Mouse (Mus musculus): ENCODE measurements around the gene Gaa.

The Gaa gene

DNA sequence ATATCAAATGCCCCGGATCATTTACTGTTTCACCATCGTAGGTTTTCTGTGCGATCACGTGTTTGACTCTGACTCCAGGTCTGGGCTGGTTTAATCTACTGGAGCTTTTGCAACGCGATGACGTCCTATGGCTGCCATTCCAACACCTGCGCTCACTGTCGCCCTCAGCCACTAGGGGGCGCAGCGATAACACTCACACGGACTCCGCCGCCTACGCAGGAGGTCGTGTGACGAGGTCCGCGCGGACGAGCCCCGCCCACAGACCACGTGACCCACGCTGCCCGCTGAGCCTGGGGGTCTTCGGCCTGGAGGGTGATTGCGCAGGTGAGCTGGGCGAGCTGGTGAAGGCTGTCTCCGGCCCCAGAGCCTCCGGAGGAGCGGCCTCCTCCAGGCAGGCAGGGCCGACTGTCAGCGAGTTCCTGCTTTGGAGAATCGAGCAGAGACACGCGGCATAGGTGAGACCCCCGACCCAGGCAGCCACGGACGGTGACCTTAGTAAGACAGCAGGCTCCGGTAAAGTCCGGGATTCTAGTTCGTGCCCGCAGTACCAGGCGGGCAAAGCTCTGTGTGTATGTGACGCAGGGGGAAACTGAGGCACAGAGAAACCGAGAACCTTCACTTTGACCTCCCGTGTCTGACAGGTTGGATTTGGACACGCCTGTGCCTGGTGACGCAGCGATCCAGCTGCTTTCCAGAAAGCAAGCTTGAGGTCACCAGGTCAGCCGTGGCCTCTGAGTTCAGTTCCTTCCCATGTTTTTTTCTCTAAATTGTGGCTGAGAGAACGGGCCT, at the start of gene Gaa:
Gaa (plus strand) TSS at position 120 of the 789 bp plus-strand sequence.
- TF ChIP-seq GATA4 (IDR thresholded peaks at IDR 0.05; ENCODE audit: insufficient replicate concordance, low read length), result peak; percentile 86; the same call in 1 of the 2 replicates

DNA sequence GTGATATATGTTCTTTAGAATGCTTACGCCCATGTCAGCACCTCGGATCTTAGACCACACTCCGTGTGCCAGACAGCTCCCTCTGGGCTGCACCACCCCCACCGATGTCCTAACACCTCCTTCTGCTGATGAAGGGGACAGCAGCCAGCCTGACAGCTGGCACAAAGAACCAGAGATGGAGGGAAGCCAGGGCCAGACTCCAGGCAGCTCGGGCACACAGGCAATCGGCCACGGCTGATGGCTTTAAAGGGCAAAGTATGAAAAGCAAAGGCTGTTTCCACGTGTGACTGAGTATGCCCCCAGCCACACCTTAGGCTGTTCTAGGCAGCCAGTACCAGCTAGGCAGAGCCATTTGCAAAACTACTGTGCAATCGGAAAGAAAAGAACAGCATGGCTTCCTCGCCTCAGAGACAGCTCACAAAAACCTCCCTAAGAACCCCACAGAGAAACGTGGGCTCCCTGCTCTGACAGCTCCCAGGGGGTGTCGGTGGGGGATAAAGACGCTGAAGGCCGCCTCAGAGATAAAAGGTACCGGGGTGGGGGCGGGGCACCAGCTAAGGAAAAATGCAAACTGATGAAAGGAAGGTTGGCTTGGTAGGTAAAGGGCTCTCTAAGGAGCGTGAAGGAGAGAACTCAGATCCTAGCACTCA, 47.7 kb upstream of the Gaa start:
- no peak; the same call in 1 of the 2 replicates for TF ChIP-seq GATA4 (IDR thresholded peaks at IDR 0.05; ENCODE audit: insufficient replicate concordance, low read length)

DNA sequence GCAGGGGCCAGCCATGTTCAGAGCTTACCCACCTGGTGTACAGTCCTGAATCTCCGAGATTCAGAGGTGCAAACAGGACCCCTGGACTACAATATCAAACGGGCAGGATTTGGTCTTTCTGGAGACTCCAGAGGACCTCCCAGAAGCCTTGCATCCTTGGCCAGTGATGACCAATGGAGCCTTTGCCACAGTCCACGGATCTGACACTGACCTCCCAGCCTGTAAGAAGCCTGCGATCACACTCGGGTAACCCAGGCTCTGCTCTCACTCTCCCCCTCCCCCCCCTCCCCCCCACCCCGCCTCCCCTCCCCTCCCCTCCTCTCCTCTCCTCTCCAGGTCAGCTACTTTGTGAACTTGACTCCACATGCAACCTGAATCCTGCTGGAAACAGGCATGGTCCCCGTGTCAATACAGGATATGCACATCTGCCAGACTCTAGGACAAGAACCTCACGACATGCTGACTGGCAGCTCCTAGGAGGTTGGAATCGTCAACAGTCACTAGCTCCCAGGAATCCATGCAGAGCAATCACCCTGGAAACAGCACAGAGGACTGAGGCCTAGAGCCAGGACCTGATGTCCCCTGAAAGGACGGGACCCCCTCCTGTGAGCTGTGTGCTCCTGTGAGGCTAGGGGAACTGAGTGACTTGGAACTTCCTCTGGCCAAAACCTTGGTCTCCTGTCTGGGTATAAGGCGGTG, 45.7 kb upstream of the Gaa start:
- no peak for TF ChIP-seq GATA4 (IDR thresholded peaks at IDR 0.05; ENCODE audit: insufficient replicate concordance, low read length)

DNA sequence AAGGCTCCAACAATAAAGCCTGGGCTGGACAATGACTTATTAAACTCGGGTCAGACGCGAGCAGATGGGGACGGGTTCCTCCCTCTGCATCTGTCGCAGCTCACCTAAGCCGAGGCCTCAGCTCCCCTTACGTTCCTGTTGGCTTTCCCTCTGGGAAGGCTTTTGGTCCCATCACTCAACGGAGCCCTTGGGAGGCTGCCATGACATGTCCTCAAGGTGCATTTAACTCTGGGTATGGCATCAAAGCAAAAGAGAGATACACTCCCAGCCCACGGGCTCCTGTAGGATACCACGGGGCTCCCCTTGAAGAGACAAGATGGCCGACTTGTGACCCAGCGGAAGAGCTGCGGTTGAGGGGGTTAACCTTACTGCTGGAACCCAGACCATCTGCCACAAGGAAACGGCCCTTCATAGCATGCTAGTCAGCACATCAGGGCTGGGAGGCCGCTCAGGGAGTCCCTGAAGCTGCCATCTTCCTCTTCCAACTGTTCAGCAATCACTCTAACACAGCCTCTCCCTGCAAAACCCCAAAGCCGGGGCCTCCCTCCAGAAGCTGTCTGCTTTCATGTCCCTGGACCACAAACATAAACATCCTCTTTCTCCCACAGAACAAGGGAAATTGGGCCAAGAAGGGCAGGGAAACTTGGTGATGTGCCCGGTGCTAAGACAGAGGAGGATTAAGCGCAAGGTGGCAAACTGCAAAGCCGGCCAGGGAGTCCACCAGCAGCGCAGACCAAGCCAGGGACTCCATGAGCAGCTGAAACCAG, 44.4 kb upstream of the Gaa start:
- no peak for TF ChIP-seq GATA4 (IDR thresholded peaks at IDR 0.05; ENCODE audit: insufficient replicate concordance, low read length)

DNA sequence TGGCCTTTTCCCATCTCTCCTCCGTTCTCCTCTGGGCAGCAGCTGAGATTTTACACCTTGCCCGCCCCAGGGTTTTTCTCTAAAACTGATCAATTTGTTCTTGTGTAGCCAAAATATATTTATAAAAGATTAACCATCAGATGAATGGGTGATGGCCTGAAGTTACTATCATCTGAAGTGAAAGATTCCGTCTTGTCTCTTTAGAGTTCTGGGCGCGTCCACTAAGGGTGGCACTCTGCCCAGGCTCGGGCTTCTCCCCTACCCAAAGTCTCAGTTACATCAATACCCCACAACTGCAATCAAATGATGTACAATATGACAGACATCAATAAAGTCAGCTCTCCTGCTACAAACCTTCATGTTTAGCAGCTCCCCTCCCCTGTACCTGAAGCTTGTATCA, 42.8 kb upstream of the Gaa start:
- no peak for TF ChIP-seq GATA4 (IDR thresholded peaks at IDR 0.05; ENCODE audit: insufficient replicate concordance, low read length)

DNA sequence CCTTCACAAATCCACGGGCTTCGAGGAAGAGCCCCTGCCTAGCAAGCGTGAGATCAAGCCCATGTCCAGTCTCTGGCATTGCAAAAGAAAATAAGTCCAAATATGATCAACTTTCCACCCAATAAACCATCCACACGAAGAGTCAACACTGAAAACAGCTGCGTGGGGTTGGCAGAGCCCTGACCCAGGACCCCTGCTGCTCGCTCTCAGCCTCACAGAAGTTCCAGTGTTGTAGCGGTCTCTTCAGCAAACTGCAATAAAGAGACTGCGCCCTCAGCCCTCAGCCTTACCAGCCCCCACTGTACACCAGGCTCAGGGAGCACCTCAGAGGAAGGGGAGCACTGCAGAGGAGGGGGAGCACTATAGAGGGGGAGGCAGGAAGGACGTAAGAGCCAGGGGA, 42.1 kb upstream of the Gaa start:
- TF ChIP-seq GATA4 (IDR thresholded peaks at IDR 0.05; ENCODE audit: insufficient replicate concordance, low read length), result no peak

DNA sequence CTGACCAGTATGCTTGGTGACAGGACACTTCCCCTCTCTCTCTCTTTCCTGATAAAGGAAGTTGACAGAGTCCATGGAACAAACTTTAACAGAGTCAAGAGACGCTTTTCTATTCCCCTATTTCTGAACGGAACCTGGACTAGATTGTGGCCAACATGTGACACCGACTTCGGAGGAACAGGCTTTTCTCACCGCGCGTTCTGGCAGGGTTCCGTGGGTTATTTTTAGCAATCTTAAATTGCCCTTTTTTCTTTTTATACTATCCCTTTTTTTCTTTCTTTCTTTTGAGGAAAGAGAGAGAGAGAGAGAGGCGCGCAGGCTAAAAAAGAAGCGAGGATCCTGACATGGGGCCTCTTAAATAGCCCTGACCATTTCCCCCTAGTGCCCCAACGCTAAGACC, 40.1 kb upstream of the Gaa start:
- no peak for TF ChIP-seq GATA4 (IDR thresholded peaks at IDR 0.05; ENCODE audit: insufficient replicate concordance, low read length)

DNA sequence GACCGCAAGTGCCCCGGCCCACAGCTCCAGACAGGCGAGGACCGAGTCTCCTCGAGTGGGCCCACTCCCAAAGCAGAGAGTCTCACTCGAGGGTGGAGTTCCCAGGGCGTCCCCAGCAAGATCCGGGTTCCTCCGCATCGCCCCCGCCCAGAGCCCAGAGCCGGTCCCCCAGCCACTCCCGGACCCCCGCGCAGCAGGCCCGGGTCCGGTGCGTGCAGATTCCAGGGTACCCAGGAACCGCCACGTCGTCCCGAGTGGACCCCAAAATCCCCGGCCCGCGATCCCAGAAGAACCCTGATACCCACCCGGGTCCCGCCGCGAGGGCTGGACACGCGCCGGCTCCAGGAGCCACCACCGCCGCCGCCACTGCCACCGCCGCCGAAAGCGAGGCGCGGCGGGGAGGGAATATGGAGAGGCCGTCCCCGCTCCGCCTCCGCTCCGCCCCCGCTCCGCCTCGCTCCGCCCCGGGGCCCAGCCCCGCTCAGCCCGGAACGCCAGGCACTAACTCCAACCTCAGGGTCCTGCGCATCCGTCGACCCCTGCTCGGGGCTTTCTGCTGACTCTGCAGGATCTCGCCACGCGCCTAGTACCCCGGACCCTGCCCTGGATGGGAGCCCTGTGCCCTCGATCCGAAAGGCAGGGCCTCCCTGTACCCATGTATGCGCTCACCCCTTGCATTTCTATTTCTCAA, 39.5 kb upstream of the Gaa start, which contains the start of the genes Tbc1d16 and Ccdc40:
Tbc1d16 (minus strand) TSS at position 409 of the 691 bp plus-strand sequence.
Ccdc40 (plus strand) TSS at position 482 of the 691 bp plus-strand sequence.
- TF ChIP-seq GATA4 (IDR thresholded peaks at IDR 0.05; ENCODE audit: insufficient replicate concordance, low read length), result no peak

DNA sequence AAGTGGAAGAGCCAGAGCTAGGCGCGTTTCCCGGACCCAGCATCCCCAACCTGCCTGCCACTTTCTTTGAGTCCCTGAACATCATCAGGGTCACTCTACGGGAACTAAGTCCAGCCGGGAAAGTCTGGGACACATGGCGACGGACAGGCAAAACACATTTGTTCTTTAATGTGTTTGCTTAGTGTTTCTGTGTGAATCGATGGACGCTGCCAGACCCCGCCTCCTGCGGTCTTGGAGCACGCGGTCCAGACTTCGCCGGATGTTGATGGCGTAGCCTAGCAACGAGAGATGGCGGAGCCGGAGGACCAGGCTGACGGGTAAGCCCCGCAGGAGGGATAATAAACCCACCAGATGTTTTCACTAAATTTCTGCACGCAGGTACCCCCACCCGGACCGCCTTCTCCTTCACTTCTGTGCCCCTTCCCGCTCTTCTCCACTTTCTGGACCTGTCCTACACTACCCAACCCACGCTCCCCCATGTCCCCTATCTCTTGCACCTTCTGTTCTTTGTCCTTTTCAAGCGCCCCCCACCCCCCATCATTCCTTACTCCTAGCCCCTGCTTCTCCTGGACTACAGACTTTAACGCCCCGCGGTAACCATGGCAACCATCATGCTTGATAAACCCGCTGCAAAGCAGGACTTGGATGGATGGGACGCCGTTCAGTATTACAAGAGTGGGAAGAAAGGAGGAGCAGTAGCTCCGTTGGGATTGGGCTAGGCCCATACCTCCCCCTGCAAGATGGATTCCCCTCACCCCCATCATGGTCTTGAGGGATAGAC, 38.7 kb upstream of the Gaa start:
- TF ChIP-seq GATA4 (IDR thresholded peaks at IDR 0.05; ENCODE audit: insufficient replicate concordance, low read length), result no peak

DNA sequence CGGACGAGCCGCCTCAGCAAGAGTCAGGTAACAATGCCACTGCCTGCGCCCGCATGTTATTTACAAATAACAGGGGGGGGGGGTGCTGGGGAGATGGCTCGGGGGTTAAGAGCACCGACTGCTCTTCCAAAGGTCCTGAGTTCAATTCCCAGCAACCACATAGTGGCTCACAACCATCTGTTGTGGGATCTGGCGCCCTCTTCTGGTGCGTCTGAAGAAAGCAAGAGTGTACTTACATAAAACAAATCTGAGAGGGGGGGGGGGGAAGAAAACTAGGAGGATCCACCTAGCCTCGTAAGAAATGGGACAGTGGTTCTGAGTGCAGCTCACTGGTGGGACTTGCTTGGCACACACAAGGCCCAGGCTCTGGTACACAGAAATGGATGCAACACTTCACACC, 32.9 kb upstream of the Gaa start:
- no peak for TF ChIP-seq GATA4 (IDR thresholded peaks at IDR 0.05; ENCODE audit: insufficient replicate concordance, low read length)

DNA sequence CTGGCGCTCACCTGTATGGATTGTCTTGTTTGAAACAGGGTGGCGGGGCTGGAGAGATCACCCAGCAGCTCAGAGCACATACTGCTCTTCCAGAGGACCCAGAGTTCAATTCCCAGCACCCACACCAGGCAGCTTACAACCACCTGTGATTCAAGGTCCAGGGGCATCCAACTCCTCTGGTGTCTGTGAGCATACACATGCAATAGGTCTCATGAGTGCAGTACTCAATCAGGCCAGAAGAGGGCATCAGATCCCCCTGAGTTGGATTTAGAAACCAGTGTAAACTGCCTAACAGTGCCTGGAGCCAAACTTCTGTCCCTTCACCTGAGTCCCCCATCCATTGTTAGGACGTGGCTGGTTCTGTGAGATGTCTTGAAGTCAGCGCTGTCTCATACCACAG, 32.1 kb upstream of the Gaa start:
- no peak for TF ChIP-seq GATA4 (IDR thresholded peaks at IDR 0.05; ENCODE audit: insufficient replicate concordance, low read length)

DNA sequence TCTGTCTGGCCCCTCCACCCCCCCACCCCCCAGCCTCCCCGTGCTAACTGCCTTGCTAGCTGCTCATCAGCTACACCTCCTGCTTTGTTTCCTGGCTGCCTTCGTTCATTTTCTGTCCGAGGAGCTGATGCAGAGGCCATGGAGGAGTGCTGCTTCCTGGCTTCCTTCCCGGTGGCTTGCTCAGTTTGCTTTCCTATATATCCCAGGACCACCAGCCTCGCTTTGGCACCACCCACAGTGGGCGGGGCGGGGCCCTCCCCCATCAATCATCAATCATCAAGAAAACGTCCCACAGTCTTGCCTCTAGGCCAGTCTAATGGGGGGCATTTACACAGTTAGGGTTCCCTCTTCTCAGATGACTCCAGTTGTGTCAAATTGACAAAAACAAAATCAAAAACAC, 31.3 kb upstream of the Gaa start:
- no peak for TF ChIP-seq GATA4 (IDR thresholded peaks at IDR 0.05; ENCODE audit: insufficient replicate concordance, low read length)

DNA sequence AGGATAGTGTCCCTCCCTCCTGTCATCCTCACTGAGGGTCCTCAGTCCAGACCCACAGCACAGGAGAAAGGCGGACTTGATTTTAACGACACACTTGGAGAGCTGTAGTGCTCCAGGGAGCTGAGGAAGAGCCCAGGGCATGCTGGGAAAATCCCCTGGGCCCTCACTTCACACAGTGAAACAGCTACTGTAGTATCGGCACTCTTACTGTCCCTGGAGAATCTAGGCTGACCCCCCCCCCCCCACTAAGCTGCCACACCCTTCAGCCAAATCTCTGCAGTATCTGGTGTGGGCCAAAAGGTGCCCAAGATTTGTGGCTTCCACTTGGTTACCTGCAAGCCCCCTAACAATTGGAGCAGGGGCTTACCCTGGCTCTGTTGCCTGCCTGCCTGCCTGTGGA, 30.7 kb upstream of the Gaa start:
- TF ChIP-seq GATA4 (IDR thresholded peaks at IDR 0.05; ENCODE audit: insufficient replicate concordance, low read length), result no peak
